Comparison of ENCODE assay signal across 8 mouse cellular contexts in genomic region chr15:82898740-82899675, GRCm38 (mm10).
DNase-seq lines count a peak whose midpoint lies in the region; ATAC-seq and TF ChIP-seq lines count a peak whose summit lies in the region.

No protein-coding gene starts in this region.

- no peaks in the 10 kb centered on the region for H3K27me3 ChIP-seq in heart, adult 2 months (ENCODE audit: control insufficient read depth, insufficient read depth, low read length)
- no peaks in the 10 kb centered on the region for H3K27me3 ChIP-seq in lung, embryonic 16.5 days (ENCODE audit: control insufficient read depth, insufficient read depth, low read depth, low read length)

- TF ChIP-seq CTCF in heart, adult 2 months (IDR thresholded peaks at IDR 0.05), result no peak

- TF ChIP-seq EP300 in heart, adult 2 months (IDR thresholded peaks at IDR 0.05; ENCODE audit: insufficient read depth, low read depth, low read length), result no peak

- H3K4me1 ChIP-seq in heart, adult 2 months (ENCODE audit: control insufficient read depth, insufficient read depth, low read length), result peaks cover 3% of the 10 kb centered on the region
- H3K4me1 ChIP-seq in lung, embryonic 16.5 days (replicated peaks; ENCODE audit: control insufficient read depth, insufficient read depth, low read length), result peaks cover 33% of the 10 kb centered on the region

- intact Hi-C loops in heart, adult 2 months (cut with DNase I), result no loop called here

- peaks cover 5% of the 10 kb centered on the region; the same call in 1 of the 2 replicates for H3K79me2 ChIP-seq in heart, adult 2 months (replicated peaks; ENCODE audit: control insufficient read depth, insufficient read depth, low read length)

- H3K4me3 ChIP-seq in heart, adult 2 months, result peak overlapping the region; percentile 95
- H3K4me3 ChIP-seq in lung, embryonic 16.5 days (ENCODE audit: low read length), result peak overlapping the region; percentile 96

- H3K36me3 ChIP-seq in heart, adult 2 months (ENCODE audit: control insufficient read depth, insufficient read depth, low read length), result peaks cover 2% of the 10 kb centered on the region; the same call in 1 of the 2 replicates
- H3K36me3 ChIP-seq in lung, embryonic 16.5 days (ENCODE audit: control insufficient read depth, insufficient read depth, low read length), result no peaks in the 10 kb centered on the region

- peak overlapping the region; percentile 78 for H3K27ac ChIP-seq in heart, adult 2 months
- peak overlapping the region; percentile 93 for H3K27ac ChIP-seq in lung, embryonic 16.5 days (ENCODE audit: low read length)

- H3K4me2 ChIP-seq in lung, embryonic 16.5 days (ENCODE audit: low read depth, low read length), result peak overlapping the region; percentile 87

- peak overlapping the region; percentile 95 for H3K9ac ChIP-seq in heart, adult 2 months (ENCODE audit: low read depth, low read length)
- peak overlapping the region; percentile 94 for H3K9ac ChIP-seq in lung, embryonic 16.5 days (ENCODE audit: low read length)

- DNase-seq in right cerebral cortex, postnatal 25 days, result peak; percentile 43
- no peak for DNase-seq in right cerebral cortex, postnatal 36 days (ENCODE audit: low spot score in 2 of 2)
- peak; percentile 54 to 65 for DNase-seq in cerebellum, postnatal 14 days
- DNase-seq in heart, adult 2 months, result peak; percentile 66 to 72
- peak; percentile 70 for DNase-seq in kidney, adult 18-20 months
- DNase-seq in yolk sac, embryonic 10.5 days (ENCODE audit: low spot score), result peak; percentile 65

- TF ChIP-seq POLR2A in heart, adult 2 months (IDR thresholded peaks at IDR 0.05; ENCODE audit: insufficient read depth, low read depth, low read length), result no peak

- WGBS in heart, adult 2 months, result under 1% methylated on average over 81 of the region's 98 CpGs
- WGBS in lung, embryonic 16.5 days, result 0% methylated on average over 43 of the region's 98 CpGs

- no peaks in the 10 kb centered on the region for H3K9me3 ChIP-seq in lung, embryonic 16.5 days (ENCODE audit: control insufficient read depth, low read length)

- peak; percentile 62 for ATAC-seq in lung, embryonic 16.5 days (ENCODE audit: low read depth)
- ATAC-seq in neutrophil, adult 5-6 weeks (ENCODE audit: extremely low read depth, insufficient number of reproducible peaks, low FRiP score, poor library complexity, severe bottlenecking), result peak; percentile 44

Comparison
In these comparisons a context has a peak if more than half of its experiments do, and no peak if none do; other contexts are left out.
1. DNase-seq: peak in right cerebral cortex, postnatal 25 days (single experiment), cerebellum, postnatal 14 days (2 of 2), heart, adult 2 months (2 of 2), kidney, adult 18-20 months (single experiment) and yolk sac, embryonic 10.5 days (single experiment); none in right cerebral cortex, postnatal 36 days (0 of 2).